Mouse (Mus musculus) mouse embryonic stem cell (cell line): Measurements from ENCODE around the gene Dusp27.

Source experiments
- in situ Hi-C, 2 experiments: fragments of 300-500 bp; cut with MboI; formaldehyde crosslinking; loops; 1 replicate in 1 of 2; 3 replicates in 1 of 2; pipeline ENCODE4 v1.14.3; 2019 to 2020; ENCODE audit warnings: low sequenced_read_pairs in 2 of 2, low pct_unique_long_range_greater_than_20kb in 1 of 2, mixed read lengths in 1 of 2; ENCODE audit not compliant: unreplicated experiment in 1 of 2

The Dusp27 gene

GRCm38 (mm10) chr1:166061532-166061931 lies 66.2 kb downstream of the Dusp27 start:
- in situ Hi-C loops = no loop called here

- in situ Hi-C loops = no loop called here
Measured at GRCm38 (mm10) chr1:166060406-166060805, 67.3 kb downstream of the Dusp27 start.

- in situ Hi-C loops = no loop called here
Measured at GRCm38 (mm10) chr1:166056098-166056756, 71.5 kb downstream of the Dusp27 start.

GRCm38 (mm10) chr1:166053285-166053955 lies 74.3 kb downstream of the Dusp27 start:
- in situ Hi-C loops = no loop called here

- in situ Hi-C loops = no loop called here
Measured at GRCm38 (mm10) chr1:166049046-166049827, 78.5 kb downstream of the Dusp27 start.

- in situ Hi-C loops = no loop called here
Measured at GRCm38 (mm10) chr1:166048230-166048911, 79.4 kb downstream of the Dusp27 start.
